Comparison of ENCODE assay signal across 27 mouse cellular contexts in genomic region chr2:38829521-38829920, GRCm38 (mm10).
"Had no signal": no experiment of that assay in that cellular context is flagged by ENCODE, and none has a peak within 500 bp of the region (broad histone marks: within the 10 kb centered on the region; RNA-seq: fewer than 3 reads in every experiment).

No protein-coding gene starts in this region.

- H3K36me3 ChIP-seq: heart, embryonic 10.5 days; intestine, embryonic 15.5 days; liver, embryonic 13.5 days; liver, embryonic 15.5 days had no signal

- H3K9ac ChIP-seq: heart, embryonic 12.5 days; hindbrain, embryonic 12.5 days; hindbrain, embryonic 14.5 days; intestine, embryonic 15.5 days; limb, embryonic 13.5 days; limb, embryonic 15.5 days; liver, embryonic 13.5 days; liver, embryonic 15.5 days had no signal

- H3K4me1 ChIP-seq: heart, embryonic 10.5 days; intestine, embryonic 15.5 days; limb, embryonic 15.5 days had no signal

- H3K9me3 ChIP-seq: heart, embryonic 10.5 days; heart, embryonic 12.5 days; hindbrain, embryonic 10.5 days; hindbrain, embryonic 12.5 days; intestine, embryonic 15.5 days; limb, embryonic 13.5 days; limb, embryonic 15.5 days; liver, embryonic 13.5 days; liver, embryonic 15.5 days had no signal

- H3K27ac ChIP-seq: heart, embryonic 10.5 days; hindbrain, embryonic 10.5 days; hindbrain, embryonic 12.5 days; hindbrain, embryonic 14.5 days; intestine, embryonic 15.5 days; kidney, postnatal 0 days; limb, embryonic 13.5 days; limb, embryonic 15.5 days; liver, embryonic 13.5 days; liver, embryonic 15.5 days had no signal

- H3K27me3 ChIP-seq: heart, embryonic 12.5 days; hindbrain, embryonic 12.5 days; intestine, embryonic 15.5 days; limb, embryonic 13.5 days; limb, embryonic 15.5 days; liver, embryonic 13.5 days; liver, embryonic 15.5 days had no signal

- DNase-seq: gastrocnemius, postnatal 10 days; gastrocnemius, postnatal 25 days; heart, adult 18-20 months; heart, postnatal 10 days; heart, postnatal 4 days; kidney, adult 18-20 months; kidney, adult 8-10 months; kidney, postnatal 14 days; kidney, postnatal 36 days; layer of hippocampus, adult 9-11 months; layer of hippocampus, postnatal 36 days; left cerebral cortex, postnatal 4 days; liver, embryonic 13.5 days had no signal

- H3K4me3 ChIP-seq: heart, embryonic 10.5 days; heart, embryonic 12.5 days; hindbrain, embryonic 10.5 days; hindbrain, embryonic 12.5 days; intestine, embryonic 15.5 days; limb, embryonic 13.5 days; limb, embryonic 15.5 days; liver, embryonic 13.5 days; liver, embryonic 15.5 days had no signal

- ATAC-seq: hindbrain, embryonic 16.5 days; inflammation-experienced regulatory T-cells, adult 6 months; intestine, embryonic 15.5 days; intestine, postnatal 0 days had no signal

- H3K4me2 ChIP-seq: heart, embryonic 12.5 days; hindbrain, embryonic 12.5 days; hindbrain, embryonic 14.5 days; intestine, embryonic 15.5 days; limb, embryonic 13.5 days; limb, embryonic 15.5 days; liver, embryonic 11.5 days; liver, embryonic 13.5 days; liver, embryonic 15.5 days had no signal
